Mouse (Mus musculus): ENCODE results near the gene Crebrf. TPM values are rescaled to one million over a fixed set of nuclear protein-coding genes. Genes with fewer than 3 reads are reported as not detected.

Crebrf gene
- polyA plus RNA-seq, 1 experiment from 2014 or later, result 6.7 TPM

DNA sequence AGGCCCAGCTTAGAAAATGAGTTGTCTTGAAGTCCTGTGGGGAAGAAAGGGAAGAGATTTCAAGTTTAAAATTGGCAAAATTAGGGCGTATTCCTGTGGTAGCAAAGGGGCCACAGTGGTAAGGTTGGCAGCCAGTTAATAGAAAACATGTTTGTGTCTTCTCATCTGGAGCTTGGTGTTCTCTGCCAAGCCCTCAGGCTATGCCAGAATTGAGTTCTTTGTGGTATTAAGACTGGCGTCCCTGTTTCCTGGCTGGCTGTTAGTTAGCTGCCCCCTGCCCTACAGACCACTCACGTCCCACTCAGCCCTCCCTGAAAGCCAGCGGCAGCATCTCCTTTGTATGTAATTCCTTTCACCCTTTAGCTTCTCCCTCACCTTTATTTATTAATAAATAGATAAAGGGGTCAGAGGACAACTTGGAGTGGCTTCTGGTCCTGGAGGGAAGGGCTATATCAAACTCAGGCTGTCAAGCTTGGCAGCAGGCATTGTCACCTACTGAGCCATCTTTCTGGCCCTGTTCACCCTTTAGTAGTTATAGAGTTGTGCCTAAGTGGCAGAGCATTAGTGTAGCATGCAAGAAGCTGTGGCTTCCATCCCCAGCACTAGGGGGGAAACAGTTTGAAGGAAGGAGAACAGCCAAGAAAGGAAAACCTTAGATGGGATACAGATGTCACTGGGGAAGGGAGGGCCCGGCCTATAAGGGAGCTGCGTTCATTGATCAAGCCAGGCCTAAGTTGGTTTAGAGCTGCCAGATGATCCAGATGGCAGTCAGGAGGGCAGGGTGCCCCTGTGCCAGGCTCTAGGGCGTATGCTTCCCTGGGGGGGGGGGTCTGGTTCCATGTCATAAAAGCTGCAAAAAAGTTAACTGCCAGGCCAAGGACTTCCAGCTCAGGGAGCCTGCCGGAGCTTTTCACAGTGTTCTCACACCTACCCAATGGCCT lies 26.4 kb upstream of the Crebrf start:
- WGBS, result 64% methylated on average over 8 of the region's 8 CpGs
- 0 out of 2 replicates have a peak, but pooled peaks cover 1% of the 10 kb centered on the region for H3K4me1 ChIP-seq (ENCODE audit: control insufficient read depth, insufficient read depth, low read length)
- no peak for ATAC-seq (ENCODE audit: insufficient read depth, low FRiP score)

GRCm38 (mm10) chr17:26689810-26690209 lies 25.6 kb upstream of the Crebrf start:
- WGBS, result 72% methylated on average over 2 of the region's 2 CpGs
- Histone ChIP-seq H3K27me3 (ENCODE audit: control insufficient read depth, insufficient read depth, low read length) (no peaks in the 10 kb centered on the region), H3K27ac (ENCODE audit: low read length) (no peak overlapping the region), H3K4me1 (ENCODE audit: control insufficient read depth, insufficient read depth, low read length) (0 out of 2 replicates have a peak, but pooled peaks cover 2% of the 10 kb centered on the region), H3K36me3 (ENCODE audit: control insufficient read depth, insufficient read depth, low read length) (no peaks in the 10 kb centered on the region), H3K4me2 (ENCODE audit: low read depth, low read length) (no peak overlapping the region), H3K9ac (ENCODE audit: low read length) (no peak overlapping the region), H3K4me3 (replicated peaks; ENCODE audit: low read length) (no peak overlapping the region), H3K9me3 (replicated peaks; ENCODE audit: control insufficient read depth, low read length) (no peaks in the 10 kb centered on the region)
- no peak for ATAC-seq (ENCODE audit: insufficient read depth, low FRiP score)

More for the DNA sequence above, 26.4 kb upstream of the Crebrf start:
- Histone ChIP-seq H3K4me2 (ENCODE audit: low read depth, low read length) (no peak overlapping the region), H3K9ac (ENCODE audit: low read length) (no peak overlapping the region), H3K36me3 (ENCODE audit: control insufficient read depth, insufficient read depth, low read length) (no peaks in the 10 kb centered on the region), H3K27me3 (ENCODE audit: control insufficient read depth, insufficient read depth, low read length) (no peaks in the 10 kb centered on the region), H3K9me3 (replicated peaks; ENCODE audit: control insufficient read depth, low read length) (no peaks in the 10 kb centered on the region), H3K27ac (ENCODE audit: low read length) (no peak overlapping the region; the same call in 1 of the 2 replicates), H3K4me3 (replicated peaks; ENCODE audit: low read length) (no peak overlapping the region)

DNA sequence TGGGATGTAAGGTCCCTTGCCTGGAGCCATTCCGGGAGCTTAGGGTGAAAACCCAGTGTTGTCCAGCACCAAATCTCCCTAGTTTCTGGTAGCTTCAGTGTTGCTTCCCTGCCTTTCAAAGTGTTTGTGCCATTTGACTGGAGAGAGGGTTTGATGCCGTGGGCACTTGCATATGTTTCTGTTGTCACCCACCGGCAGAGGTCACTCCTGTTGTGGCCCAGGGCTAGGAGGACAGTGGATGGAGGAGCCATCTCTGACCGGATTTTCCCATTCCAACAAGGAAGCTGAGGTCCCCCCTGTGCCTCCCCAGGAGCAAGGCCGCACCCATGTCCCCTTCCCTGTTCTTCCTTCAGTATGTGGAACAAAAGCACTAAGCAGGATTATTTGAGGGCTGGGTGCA lies 25.2 kb upstream of the Crebrf start:
- Histone ChIP-seq H3K9me3 (replicated peaks; ENCODE audit: control insufficient read depth, low read length) (no peaks in the 10 kb centered on the region), H3K4me1 (ENCODE audit: control insufficient read depth, insufficient read depth, low read length) (0 out of 2 replicates have a peak, but pooled peaks cover 2% of the 10 kb centered on the region), H3K27ac (ENCODE audit: low read length) (no peak overlapping the region), H3K9ac (ENCODE audit: low read length) (no peak overlapping the region), H3K36me3 (ENCODE audit: control insufficient read depth, insufficient read depth, low read length) (no peaks in the 10 kb centered on the region), H3K4me2 (ENCODE audit: low read depth, low read length) (no peak overlapping the region), H3K27me3 (ENCODE audit: control insufficient read depth, insufficient read depth, low read length) (no peaks in the 10 kb centered on the region), H3K4me3 (replicated peaks; ENCODE audit: low read length) (no peak overlapping the region)
- 84% methylated on average over 5 of the region's 5 CpGs for WGBS
- ATAC-seq (ENCODE audit: insufficient read depth, low FRiP score), result no peak

DNA sequence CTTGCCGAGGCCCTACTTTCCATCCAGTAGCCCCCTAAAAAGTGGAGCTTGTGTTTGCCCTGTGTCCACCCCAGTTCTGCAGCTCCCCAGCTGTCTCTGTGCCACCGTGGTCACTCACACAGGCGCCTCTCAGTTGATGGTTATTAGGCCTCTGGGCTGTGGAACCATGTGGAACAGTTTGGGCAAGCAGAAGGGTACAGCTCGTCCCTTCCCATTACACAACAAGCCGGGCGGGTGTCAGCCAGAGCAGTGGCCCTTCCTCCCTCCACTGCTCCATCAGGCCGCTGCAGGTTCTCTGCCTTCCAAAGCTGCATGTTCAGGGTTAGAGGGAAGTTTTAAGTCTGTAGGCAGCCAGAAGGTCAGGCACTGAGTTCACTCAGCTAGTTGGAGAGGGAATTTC lies 24.3 kb upstream of the Crebrf start:
- H3K4me3 ChIP-seq (replicated peaks; ENCODE audit: low read length), result no peak overlapping the region
- 80% methylated on average over 7 of the region's 7 CpGs for WGBS
- H3K4me1 ChIP-seq (ENCODE audit: control insufficient read depth, insufficient read depth, low read length), result 0 out of 2 replicates have a peak, but pooled peaks cover 2% of the 10 kb centered on the region
- ATAC-seq (ENCODE audit: insufficient read depth, low FRiP score), result no peak
- H3K27ac ChIP-seq (ENCODE audit: low read length), result no peak overlapping the region
- H3K27me3 ChIP-seq (ENCODE audit: control insufficient read depth, insufficient read depth, low read length), result no peaks in the 10 kb centered on the region
- no peak overlapping the region for H3K4me2 ChIP-seq (ENCODE audit: low read depth, low read length)
- no peak overlapping the region for H3K9ac ChIP-seq (ENCODE audit: low read length)
- H3K9me3 ChIP-seq (replicated peaks; ENCODE audit: control insufficient read depth, low read length), result no peaks in the 10 kb centered on the region
- H3K36me3 ChIP-seq (ENCODE audit: control insufficient read depth, insufficient read depth, low read length), result no peaks in the 10 kb centered on the region

DNA sequence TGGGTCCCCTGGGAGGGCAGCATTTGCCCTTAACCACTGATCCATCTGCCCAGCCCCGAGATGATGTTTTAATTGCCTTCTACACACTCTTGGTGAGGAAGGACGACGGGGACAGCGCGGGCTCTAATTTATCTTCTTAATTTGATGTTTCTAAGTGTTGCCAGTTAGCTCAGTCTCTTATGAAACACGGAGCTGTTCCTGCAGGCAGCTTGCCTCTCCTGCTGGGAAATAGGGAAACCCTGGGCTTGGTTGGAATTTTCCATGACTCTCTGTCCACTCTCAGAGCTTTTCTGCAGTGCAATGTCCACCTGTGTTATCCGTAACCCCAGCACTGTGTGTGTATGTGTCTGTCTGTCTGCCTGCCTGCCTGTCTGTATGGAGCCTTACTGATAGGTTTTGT lies 22.0 kb upstream of the Crebrf start:
- H3K27ac ChIP-seq (ENCODE audit: low read length), result no peak overlapping the region
- peaks cover 6% of the 10 kb centered on the region; the same call in 1 of the 2 replicates for H3K36me3 ChIP-seq (ENCODE audit: control insufficient read depth, insufficient read depth, low read length)
- H3K4me2 ChIP-seq (ENCODE audit: low read depth, low read length), result no peak overlapping the region
- no peak overlapping the region for H3K9ac ChIP-seq (ENCODE audit: low read length)
- no peaks in the 10 kb centered on the region for H3K9me3 ChIP-seq (replicated peaks; ENCODE audit: control insufficient read depth, low read length)
- 0 out of 2 replicates have a peak, but pooled peaks cover 2% of the 10 kb centered on the region for H3K4me1 ChIP-seq (ENCODE audit: control insufficient read depth, insufficient read depth, low read length)
- no peak for ATAC-seq (ENCODE audit: insufficient read depth, low FRiP score)
- H3K4me3 ChIP-seq (replicated peaks; ENCODE audit: low read length), result no peak overlapping the region
- 60% methylated on average over 7 of the region's 7 CpGs for WGBS
- no peaks in the 10 kb centered on the region for H3K27me3 ChIP-seq (ENCODE audit: control insufficient read depth, insufficient read depth, low read length)

- H3K4me2 ChIP-seq (ENCODE audit: low read depth, low read length), result no peak overlapping the region
- H3K36me3 ChIP-seq (ENCODE audit: control insufficient read depth, insufficient read depth, low read length), result peaks cover 7% of the 10 kb centered on the region; the same call in 1 of the 2 replicates
- WGBS, result 51% methylated on average over 7 of the region's 7 CpGs
- H3K27me3 ChIP-seq (ENCODE audit: control insufficient read depth, insufficient read depth, low read length), result no peaks in the 10 kb centered on the region
- no peak overlapping the region for H3K4me3 ChIP-seq (replicated peaks; ENCODE audit: low read length)
- ATAC-seq (ENCODE audit: insufficient read depth, low FRiP score), result no peak
- no peak overlapping the region for H3K27ac ChIP-seq (ENCODE audit: low read length)
- 0 out of 2 replicates have a peak, but pooled peaks cover 2% of the 10 kb centered on the region for H3K4me1 ChIP-seq (ENCODE audit: control insufficient read depth, insufficient read depth, low read length)
- H3K9me3 ChIP-seq (replicated peaks; ENCODE audit: control insufficient read depth, low read length), result no peaks in the 10 kb centered on the region
- H3K9ac ChIP-seq (ENCODE audit: low read length), result no peak overlapping the region
Observed at GRCm38 (mm10) chr17:26694171-26694570, 21.3 kb upstream of the Crebrf start.

DNA sequence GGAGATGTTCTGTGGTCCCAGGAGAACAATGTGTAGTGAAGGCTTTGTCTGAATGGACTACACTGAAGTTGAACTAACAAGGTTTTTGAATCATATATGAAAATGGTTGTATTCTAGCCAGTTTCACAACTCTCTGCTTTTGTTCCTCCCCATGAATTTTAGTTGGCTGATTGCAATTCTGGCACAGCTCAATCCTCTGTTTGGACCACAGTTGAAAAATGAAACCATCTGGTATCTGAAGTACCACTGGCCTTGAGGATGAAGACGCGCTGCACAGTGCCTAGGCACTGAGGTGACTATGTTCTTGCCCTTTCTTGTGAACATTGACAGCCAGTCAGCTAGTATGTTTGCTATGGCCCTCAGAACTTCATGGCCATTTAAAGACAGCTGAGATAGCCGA lies 20.3 kb upstream of the Crebrf start:
- 91% methylated on average over 3 of the region's 3 CpGs for WGBS

DNA sequence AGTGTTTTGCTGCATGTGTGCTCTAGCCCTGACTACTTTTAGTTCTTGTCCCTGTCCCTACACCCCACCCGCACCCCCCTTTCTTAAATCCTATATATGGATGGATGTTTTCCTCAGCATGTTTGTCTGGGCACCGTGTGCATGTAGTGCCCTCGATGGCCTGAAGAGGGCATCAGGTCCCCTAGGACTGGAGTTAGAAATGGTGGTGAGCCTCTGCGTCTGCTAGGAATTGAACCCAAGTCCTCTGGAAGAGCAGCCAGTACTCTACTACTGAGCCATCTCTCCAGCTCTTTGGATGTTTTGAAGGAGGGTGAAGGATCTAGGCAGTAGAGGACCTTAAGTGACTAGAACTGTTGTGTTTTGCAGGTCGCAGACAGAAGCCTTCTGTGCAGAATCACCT lies 16.6 kb upstream of the Crebrf start:
- ATAC-seq (ENCODE audit: insufficient read depth, low FRiP score), result no peak
- Histone ChIP-seq H3K4me1 (ENCODE audit: control insufficient read depth, insufficient read depth, low read length) (0 out of 2 replicates have a peak, but pooled peaks cover 2% of the 10 kb centered on the region), H3K9ac (ENCODE audit: low read length) (no peak overlapping the region), H3K4me3 (replicated peaks; ENCODE audit: low read length) (no peak overlapping the region), H3K4me2 (ENCODE audit: low read depth, low read length) (no peak overlapping the region), H3K36me3 (ENCODE audit: control insufficient read depth, insufficient read depth, low read length) (peaks cover 11% of the 10 kb centered on the region; the same call in 1 of the 2 replicates), H3K27me3 (ENCODE audit: control insufficient read depth, insufficient read depth, low read length) (no peaks in the 10 kb centered on the region), H3K27ac (ENCODE audit: low read length) (no peak overlapping the region), H3K9me3 (replicated peaks; ENCODE audit: control insufficient read depth, low read length) (no peaks in the 10 kb centered on the region)
- 89% methylated on average over 5 of the region's 5 CpGs for WGBS

More for the DNA sequence above, 20.3 kb upstream of the Crebrf start:
- no peak for ATAC-seq (ENCODE audit: insufficient read depth, low FRiP score)
- Histone ChIP-seq H3K4me2 (ENCODE audit: low read depth, low read length) (no peak overlapping the region), H3K27me3 (ENCODE audit: control insufficient read depth, insufficient read depth, low read length) (no peaks in the 10 kb centered on the region), H3K27ac (ENCODE audit: low read length) (no peak overlapping the region), H3K36me3 (ENCODE audit: control insufficient read depth, insufficient read depth, low read length) (peaks cover 11% of the 10 kb centered on the region; the same call in 1 of the 2 replicates), H3K4me3 (replicated peaks; ENCODE audit: low read length) (no peak overlapping the region), H3K9ac (ENCODE audit: low read length) (no peak overlapping the region), H3K9me3 (replicated peaks; ENCODE audit: control insufficient read depth, low read length) (no peaks in the 10 kb centered on the region), H3K4me1 (ENCODE audit: control insufficient read depth, insufficient read depth, low read length) (0 out of 2 replicates have a peak, but pooled peaks cover 2% of the 10 kb centered on the region)
